Mouse (Mus musculus) stomach, adult 2 months (tissue): ENCODE measurements around the gene Xpnpep2. TPM values are rescaled to one million over a fixed set of nuclear protein-coding genes. Genes with fewer than 3 reads are reported as not detected.

Experiments used
- polyA plus RNA-seq: library from polyadenylated mRNA; depleted of rRNA; stranded (reverse); fragments of >200 nt; gene quantifications from 2 replicates; pipeline ENCODE4 v1.2.3, GENCODE M21; 2012; rRNA removed

The Xpnpep2 gene
- 0.22 and 0.48 TPM in 2 replicates for polyA plus RNA-seq

GRCm38 (mm10) chrX:48108394-48109315 is at the start of gene Xpnpep2:
TSS of gene Xpnpep2 (plus strand) at chrX:48108725.

DNA sequence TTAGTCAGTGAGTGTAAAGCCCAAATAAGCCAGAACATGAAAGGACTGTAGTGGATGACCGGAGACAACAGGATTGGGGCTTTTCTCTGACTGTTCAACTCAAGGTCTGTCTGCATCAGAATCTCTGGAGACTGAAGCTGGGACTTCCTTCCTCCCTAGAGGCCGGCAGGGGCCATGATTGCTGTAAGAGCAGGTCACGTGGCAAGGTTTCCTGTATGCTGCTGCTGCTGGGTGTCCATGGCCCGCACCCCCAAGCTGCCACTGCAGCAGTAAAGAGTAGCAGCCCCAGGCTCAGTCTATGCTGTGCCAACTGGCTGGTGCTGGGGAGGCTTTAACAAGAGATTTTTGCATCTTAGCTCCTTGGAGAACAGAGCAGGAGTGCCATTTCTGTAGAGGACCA is 37.7 kb downstream of the Xpnpep2 start, which contains the start of gene Sash3:
Gene Sash3, plus strand, starts transcription at position 175 of the 400 bp plus-strand sequence.

Other genes with a start within 250 kb of the Xpnpep2 start
- 0.19 and 0.68 TPM in 2 replicates for gene Smarca1, start 215.8 kb upstream of the Xpnpep2 start, polyA plus RNA-seq
- gene Ocrl, start 196.3 kb upstream of the Xpnpep2 start, polyA plus RNA-seq: 1.6 and 2.5 TPM in 2 replicates
- gene Apln, start 73.9 kb upstream of the Xpnpep2 start, polyA plus RNA-seq: 0.84 and 1.2 TPM in 2 replicates
- 0.69 and 1.1 TPM in 2 replicates for gene Sash3, start 37.7 kb downstream of the Xpnpep2 start, polyA plus RNA-seq
- gene Zdhhc9, start 100.2 kb downstream of the Xpnpep2 start, polyA plus RNA-seq: 12.5 and 15.6 TPM in 2 replicates
- gene Utp14a, start 148.1 kb downstream of the Xpnpep2 start, polyA plus RNA-seq: 0.08 and 0.55 TPM in 2 replicates
- 1.4 and 2.1 TPM in 2 replicates for gene Bcorl1, start 232.6 kb downstream of the Xpnpep2 start, polyA plus RNA-seq